Mouse (Mus musculus): Measurements from ENCODE around the gene Clec2l.
"Not testable (repeated sequence)": the region's sequence is repeated elsewhere in the genome, so short reads cannot be mapped to it uniquely, and the experiment has no call there.

Gene Clec2l

DNA sequence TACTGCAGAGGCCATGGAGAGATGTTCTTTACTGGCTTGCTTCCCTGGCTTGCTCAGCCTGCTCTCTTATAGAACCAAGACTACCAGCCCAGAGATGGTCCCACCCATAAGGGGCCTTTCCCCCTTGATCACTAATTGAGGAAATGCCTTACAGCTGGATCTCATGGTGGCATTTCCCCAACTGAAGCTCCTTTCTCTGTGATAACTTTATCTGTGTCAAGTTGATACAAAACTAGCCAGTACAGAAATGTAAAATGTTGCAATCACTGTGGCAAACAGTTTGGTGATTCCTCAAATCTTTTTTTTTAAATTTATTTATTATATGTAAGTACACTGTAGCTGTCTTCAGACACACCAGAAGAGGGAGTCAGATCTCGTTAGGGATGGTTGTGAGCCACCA lies 7.6 kb downstream of the Clec2l start:
- DNase-seq (ENCODE audit: low spot score in 2 of 2): not testable (repeated sequence)

DNA sequence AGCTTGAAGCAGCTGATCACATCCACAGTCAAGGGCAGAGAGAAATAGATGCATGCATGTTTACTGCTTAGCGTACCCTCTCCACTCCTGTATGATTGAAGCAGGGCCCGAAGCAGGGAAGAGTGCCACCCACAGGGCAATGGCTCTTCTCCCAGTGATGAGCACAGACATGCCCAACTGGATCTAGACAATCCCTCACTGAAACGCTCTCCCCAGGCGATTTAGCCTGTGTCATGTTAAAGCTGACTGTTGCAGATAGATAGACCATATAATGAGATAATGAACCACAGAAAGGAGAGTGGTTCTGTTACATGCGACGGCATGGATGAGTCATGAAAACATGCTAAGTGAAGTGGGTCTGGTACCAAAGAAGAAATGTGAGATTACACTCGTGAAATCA lies 8.4 kb downstream of the Clec2l start:
- no peak for DNase-seq (ENCODE audit: low spot score in 2 of 2)

DNA sequence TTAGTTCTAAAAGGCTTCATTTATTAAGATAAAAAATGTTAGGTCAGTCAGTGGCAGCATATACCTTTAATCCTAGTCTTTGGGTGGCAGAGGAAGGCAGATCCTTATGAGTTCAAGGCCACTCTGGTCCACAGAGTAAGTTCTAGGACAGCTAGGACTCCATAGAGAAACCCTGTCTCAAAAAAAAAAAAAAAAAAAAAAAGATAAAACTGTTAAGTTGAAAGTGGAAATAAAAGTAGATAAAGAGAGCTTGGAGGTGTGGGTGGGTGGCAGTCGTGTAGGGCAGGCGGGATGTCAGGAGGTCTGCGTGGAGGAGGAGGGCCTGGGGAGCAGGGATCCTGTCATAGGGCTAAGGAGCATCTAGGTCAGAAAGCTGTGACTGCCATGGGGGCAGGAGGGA lies 9.1 kb downstream of the Clec2l start:
- DNase-seq (ENCODE audit: low spot score in 2 of 2): no peak

DNA sequence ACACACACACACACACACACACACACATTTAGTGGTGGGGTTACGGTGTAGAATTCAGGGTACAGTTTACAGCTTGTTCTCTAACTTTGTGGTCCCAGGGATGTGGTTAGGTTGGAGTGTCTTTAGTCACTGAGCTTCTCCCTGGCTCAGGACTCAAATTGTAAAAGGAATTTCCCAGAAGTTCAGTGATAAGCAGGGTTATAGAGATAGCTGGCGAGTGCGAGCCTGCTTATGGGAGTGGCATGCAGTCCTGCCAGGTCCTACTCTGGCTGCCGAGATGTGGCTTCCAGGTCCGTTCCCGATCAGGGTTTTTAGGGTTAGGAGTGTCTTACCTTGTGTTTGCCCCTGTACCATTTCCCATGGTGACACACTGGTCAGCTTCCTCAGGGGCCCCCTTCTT lies 13.3 kb downstream of the Clec2l start:
- DNase-seq (ENCODE audit: low spot score in 2 of 2): no peak

DNA sequence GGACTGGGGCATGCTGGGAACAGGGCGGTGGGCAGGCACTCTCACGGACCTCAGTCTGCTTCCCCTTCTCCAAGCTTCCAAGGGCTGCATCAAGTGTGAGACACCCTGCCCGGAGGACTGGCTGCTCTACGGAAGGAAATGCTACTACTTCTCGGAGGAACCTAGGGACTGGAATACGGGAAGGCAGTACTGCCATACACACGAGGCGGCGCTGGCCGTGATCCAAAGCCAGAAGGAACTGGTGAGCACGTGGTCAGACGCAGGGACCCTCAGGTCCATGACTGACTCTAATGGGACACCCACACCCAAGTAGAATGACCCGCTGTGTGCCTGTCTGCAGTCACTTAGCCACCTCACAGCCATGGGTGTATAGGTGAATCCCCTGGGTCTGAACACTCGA lies 13.9 kb downstream of the Clec2l start:
- DNase-seq (ENCODE audit: low spot score in 2 of 2): no peak

DNA sequence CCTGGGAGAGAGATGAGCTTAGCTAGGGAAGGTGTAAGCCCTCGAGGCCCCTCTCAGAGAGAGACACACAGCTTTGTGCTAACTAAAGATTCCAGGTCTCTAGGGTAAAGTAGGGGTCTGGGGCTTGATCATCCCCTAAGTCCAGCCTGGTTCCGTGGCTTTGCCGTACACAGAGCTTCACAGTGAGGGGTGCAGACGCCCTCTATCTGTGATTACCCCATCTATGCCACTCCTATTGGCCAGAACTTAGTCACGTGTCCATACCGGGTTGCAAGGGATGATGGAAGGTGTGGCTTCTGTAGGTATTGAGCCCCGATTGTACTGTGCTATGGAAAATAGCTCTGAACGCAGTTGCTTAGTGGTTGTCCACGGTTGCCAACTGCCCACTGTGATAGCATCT lies 14.8 kb downstream of the Clec2l start:
- DNase-seq (ENCODE audit: low spot score in 2 of 2): no peak

DNA sequence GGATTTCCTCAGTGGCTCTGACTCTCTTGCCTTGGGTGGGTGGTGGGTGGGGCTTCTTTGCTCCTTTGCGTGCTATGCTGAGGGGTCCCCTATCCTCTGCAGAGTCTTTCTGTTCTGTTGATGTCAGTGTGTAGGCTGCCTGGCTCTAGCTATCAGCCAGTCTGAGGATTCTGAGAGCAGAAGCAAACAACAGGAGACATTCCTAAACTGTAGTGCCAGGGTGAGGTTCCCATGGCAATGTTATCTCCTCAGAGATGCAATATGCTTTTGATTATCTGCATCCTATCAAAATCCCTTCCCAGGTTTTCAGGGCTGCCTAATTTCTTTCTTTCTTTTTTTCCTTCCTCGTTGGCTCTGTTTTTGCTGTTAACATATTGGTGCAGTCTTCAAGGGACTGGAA lies 19.7 kb downstream of the Clec2l start:
- no peak for DNase-seq (ENCODE audit: low spot score in 2 of 2)

DNA sequence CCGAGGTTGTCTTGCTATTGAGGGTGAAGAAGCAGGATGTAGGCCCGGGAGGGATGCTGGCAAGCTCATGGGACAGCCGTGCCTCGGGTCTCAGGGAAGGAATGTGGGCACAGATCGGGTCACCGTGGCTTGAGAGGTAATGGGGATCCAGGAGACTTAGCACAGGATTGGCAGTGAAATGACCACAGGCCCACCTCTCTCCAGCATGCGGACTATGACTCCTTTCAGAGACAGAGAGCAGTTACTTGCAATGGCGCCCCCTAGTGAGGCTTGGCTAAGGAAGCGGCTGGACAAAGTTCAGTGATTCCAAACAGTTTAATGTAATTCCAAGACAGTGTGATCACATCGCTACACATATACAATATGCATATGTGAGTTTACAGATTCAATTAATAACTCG lies 24.3 kb downstream of the Clec2l start:
- DNase-seq (ENCODE audit: low spot score in 2 of 2): no peak

DNA sequence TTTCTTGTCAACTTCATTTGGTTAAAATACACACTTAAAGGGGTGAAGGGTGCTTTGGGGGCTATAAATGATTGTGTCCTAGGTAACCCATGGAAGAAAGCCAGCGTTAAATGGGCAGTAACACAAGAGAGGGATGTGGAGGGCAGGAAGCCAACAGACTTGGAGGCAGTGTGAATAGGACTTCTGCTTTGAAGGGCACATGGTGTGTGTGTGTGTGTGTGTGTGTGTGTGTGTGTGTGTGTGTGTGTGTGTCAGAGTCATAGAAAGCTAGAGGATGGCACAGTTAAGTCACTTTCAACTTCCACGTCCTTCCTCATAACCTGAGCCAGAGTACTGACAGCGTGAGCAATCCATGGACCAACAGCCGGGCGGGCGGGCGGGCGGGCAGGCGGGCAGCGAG lies 26.0 kb downstream of the Clec2l start:
- no peak for DNase-seq (ENCODE audit: low spot score in 2 of 2)

DNA sequence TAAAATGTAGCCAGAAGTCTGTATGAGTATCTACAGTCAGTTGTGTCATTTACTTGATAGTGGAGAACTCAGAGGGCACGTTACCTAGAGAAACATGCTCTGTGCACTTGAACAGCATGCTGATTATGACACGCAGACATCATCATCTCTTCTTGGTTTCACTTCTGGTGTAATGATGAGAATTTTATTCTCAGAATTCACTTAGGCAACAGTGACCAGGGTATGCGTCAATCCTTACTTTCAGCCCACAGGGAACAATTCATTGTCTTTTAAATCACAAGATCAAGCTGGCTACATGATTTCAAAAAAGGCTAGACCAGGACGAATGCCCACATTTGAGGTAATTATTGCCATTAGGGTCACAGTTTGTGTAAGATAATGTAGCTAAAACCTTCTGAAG lies 27.7 kb downstream of the Clec2l start:
- DNase-seq (ENCODE audit: low spot score in 2 of 2): no peak

DNA sequence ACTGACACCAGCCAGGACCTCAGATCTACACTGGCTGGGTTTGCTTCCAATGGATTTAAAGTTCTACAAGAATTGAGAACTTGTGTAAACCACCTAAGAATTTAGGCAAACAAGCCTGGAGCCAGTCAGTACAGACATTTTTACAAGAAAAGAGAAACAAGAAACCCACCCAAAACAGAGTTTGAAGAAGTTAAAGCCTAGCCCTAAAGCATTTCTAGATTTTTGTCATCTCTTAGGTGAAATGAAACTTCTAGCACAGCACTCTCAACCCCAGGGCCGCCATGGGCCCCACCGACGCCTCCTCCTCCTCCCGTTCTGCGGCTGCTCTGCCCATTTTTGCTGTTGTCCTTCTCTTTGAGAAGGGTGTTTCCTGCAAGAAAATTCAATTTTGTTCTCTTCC lies 28.2 kb downstream of the Clec2l start:
- no peak for DNase-seq (ENCODE audit: low spot score in 2 of 2)

DNA sequence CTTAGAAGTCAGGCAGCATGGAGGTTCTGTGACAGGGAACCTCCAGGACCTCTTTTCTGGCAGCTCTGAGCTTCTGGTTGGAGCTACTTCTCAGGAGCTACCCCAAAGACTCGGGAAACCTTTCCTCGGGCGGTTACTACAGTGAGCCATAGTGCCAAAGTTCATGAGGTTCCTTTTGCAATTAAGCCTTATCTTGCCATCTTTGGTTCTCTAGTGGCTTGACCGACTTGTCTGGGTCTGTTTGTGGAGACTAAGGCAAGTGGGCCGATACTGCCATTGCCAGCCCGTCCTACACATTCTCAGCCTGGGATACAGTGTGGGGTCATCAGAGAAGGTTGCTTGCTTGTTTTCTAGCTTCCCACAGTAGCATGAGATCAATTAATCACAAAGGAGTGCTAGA lies 29.7 kb downstream of the Clec2l start:
- no peak for DNase-seq (ENCODE audit: low spot score in 2 of 2)

DNA sequence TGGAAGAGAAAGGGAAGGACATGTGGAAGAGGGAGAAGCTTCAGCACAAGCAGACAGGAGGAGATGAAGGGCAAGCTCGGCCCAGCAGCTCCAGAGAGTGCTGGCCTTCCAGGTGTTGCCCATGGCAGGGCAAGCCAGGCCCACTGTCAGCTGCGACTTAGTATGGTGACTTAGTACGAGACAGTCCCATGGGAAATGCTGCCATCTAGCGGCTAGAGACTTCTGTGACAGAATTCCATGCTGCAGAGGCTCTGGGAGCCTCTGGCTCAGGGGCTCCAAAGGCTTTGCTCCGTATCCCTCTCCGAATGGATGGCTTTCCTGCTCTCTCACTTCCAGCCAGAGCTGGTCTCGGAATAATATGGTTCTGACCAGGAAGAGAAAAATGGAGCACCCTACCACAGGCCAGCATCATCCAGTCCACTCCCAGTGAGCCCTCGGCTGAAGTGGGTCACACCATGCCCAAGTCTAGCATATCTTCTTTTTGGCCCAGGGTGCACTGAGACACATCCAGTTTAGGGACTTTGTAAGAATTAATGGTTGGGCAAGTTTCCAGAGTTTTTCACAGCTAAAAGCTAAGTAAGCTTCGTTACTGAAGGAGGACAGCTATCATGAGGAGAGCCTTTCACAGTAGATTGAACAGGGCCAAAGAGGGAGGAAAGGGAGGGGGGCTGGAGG lies 32.6 kb downstream of the Clec2l start:
- DNase-seq (ENCODE audit: low spot score in 2 of 2): peak; percentile 57 to 81

DNA sequence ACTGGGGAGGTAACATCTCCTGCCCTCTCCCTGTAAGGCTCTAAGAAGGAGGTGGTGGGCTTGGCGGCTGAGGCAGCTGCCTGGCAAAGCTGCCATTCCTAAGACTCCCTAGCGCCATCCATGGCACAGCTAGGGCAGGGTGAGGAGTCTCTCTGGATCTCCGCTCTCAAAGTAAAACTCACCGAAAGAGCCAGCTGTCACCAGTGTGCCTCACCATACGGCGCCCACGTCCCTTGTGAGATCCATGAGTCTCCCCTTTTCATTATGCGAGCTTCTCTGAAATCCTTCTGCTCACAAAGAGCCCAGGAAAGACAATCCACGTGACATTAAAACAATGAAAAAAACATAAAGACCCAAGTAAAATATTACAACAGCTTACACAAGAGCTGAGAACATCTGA lies 33.7 kb downstream of the Clec2l start:
- DNase-seq (ENCODE audit: low spot score in 2 of 2): no peak

DNA sequence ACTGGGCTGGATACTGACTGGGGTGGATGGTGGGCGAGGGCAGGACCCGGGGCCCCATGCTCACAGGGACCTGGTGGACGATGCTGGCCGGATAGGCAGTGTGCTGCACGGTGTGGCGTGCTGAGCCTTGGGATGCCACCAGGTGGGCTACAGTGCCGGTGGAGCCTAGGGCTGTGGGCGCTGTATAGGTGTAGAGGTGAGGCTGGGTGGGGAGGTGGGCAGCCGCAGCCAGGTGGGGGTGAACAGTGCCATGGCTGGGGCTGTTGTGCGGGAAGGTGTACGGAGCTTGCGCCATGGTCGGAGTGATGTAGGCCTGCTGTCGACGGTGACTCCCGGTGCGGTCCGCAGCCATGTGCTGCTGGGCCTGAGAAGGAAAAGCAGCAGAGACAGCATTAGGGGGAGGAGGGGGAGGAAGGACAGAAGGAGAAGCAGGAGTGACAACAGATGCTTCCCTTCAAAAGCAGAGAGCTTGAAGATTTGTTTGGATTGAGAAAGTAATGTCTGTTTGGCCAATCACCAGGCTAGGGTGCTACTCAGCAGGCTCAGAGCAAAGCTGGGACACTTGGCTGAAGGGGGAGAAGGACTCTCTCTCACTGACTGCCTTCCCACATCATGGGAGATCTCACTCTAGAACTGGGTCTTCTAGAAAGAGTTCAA lies 35.5 kb downstream of the Clec2l start:
- DNase-seq (ENCODE audit: low spot score in 2 of 2): no peak

DNA sequence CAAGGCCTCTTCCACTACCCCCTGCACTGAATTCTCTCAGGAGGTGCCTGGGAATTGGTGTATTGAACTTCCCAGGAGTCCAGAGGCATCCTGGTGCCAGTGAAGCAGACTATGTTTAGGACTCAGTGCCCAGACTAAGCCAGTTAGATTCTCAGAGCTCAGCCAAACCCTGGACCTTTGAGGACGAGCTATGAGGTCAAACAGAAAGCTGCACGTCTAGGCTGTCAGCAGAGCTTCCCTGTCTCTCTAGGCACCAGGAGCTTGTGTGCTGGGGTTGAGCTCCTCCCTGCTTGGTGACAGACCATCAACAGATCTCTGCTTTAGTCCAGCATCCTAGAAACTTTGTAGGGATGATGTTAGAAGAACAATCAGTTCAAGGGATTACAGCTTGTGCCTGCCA lies 38.6 kb downstream of the Clec2l start:
- DNase-seq (ENCODE audit: low spot score in 2 of 2): no peak

DNA sequence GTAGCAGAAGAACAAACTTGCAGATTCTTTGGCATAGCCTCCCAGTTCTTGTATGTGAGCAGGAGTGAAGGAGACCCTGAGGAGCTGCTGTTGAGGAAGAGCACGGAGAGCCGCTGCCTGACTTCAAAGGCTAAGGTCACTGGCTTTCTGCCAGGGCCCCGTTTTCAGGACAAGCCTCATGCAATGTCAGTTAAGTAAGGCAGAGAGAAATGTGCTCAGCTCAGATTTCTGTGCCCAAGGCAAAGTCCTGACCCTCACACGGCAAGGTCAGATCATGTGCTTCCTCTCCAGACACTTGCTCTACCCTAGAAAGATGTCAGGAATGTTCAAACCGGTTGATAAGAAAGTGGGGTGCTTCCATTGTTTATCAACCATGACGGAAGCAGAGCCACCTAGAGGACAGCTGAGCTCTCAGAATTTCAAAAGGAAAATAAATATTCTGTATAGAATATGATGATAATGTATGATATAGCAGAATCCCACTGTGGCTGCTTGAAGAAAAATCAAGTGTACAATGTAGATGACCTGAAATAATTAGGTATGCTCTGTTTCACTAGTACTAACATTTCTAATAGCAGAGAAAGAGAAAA lies 40.0 kb downstream of the Clec2l start:
- no peak for DNase-seq (ENCODE audit: low spot score in 2 of 2)

DNA sequence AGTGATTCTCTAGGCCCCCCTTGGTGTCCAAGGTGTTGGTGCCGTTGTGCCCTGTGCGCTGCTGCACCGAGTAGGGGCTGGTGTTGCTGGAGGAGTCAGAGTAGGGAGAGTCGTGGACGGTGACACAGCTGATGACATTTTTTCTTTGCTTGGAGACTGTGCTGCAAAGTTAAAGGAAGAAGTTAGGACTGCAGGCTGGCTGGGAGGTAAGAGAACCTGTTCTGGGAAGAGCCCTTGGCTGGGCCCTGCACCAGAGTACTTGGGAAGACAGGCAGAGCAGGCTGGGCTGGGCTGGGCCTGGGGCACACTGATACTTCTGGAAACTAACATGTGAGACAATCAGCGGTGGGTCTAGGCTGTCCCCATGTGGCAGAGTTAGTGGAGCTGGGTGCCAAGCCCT lies 40.7 kb downstream of the Clec2l start:
- no peak for DNase-seq (ENCODE audit: low spot score in 2 of 2)

DNA sequence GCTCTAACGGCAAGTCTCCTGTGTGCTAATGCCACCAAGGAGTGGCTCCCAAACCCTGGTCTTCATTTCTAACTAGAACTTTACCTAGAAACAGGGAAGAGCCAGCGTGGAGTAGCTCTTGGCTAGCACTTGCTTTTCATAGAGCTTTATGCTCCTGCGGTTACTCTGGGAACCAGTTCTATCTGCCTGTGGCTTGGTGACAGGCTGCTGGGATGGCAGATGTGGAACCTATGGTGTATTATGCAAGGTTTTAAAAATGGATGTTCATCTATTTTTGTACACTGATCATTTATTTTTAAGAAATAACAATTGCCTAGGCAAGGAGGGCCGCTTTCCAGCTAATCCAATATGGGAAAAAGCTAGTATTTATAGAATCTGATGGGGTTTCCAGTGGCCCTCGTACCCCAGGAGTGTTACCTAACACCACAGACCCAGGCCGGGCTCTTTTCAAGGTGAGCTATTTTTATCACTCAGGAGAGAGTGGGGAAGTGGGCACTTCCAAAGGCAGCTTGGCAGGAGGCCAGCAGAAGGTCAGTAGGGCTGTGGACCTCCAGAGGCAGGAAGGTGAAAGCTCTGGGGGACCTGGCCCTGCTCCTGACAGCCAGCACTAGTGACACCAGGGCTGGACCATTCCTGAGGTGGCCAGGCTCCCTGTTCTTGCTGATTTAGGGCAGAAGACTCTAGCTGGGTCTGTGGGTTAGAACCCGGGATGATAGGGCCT lies 41.6 kb downstream of the Clec2l start:
- DNase-seq (ENCODE audit: low spot score in 2 of 2): no peak

DNA sequence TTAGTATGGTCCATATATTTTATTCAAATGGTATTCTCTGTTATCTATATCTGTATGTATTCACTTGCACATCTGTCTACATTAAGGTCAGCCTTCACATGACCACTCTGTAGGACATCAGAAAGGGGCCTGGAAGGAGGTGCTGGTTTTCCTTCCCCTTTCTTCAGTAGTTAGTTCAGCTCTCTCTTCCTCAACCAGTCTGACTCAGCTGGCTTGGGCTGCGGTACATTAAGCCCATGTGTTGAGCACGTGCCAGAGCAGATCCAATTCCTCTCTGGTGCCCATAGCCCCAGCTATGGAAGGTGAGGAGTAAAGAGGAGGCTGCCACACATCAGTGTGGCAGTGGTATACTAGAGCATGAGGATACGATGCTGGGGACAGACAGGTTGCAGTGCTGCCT lies 47.6 kb downstream of the Clec2l start:
- DNase-seq (ENCODE audit: low spot score in 2 of 2): no peak

DNA sequence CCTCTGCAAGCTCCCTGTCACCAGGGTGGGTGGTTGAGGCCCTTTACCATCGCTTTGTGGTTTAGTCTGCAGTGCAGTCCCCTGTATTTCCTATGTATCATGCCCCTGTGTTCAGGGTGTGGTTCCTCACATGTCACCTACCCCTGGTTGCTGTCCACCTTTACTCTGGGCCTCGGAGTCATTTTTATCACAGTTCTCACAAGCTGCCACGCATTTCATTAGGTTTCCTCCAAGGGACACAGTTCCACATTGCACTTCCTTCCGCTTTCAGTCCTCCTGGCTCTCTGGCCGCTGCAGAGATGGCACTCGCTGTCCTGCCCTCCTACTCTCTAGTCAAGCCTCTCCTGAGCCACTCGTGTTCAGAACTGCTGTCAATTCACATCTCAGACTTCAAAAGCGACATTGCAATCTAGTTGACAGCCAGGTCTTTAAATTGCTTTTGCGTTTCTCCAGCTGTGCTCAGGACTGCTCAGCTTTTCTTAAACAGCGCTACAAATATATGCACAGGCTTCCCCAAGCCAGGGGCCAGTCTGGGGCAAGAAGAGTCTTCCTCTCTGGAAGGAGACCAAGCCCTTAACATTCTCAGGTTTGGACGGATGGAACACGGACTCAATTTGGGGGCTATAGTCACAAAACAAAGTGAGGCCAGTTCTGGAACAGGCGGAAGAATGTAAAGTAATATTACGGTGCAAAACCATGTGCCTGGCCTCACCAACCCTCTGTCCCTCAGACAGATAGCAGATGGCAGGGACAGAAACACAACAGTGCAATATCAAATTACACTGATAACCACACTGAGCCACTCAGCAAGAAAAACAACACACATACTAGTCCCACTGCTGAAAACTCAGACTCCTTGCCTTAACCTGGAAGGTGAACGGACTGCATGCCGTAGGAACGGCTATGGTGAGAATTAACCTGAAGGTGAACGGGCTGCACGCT lies 51.4 kb downstream of the Clec2l start:
- DNase-seq (ENCODE audit: low spot score in 2 of 2): no peak

DNA sequence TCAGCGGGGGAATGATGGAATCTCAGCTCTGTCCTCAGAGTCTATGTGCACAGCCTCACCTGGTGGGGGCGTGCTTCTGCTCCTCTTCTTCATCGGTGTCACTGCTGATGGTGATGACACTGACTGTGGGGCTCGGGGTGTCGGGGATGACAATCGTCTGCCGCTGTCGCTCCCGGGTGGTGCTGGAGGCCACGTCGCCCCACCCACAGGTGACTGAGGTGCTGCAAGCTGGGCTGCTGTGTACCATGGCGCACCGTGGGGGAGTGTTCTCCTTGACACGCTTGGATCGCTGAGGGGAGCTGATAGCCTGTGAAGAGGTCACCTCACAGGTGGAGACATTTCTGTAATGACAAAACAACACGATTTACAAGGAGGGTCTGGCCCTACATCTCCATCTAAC lies 53.0 kb downstream of the Clec2l start:
- no peak for DNase-seq (ENCODE audit: low spot score in 2 of 2)

All from frontal cortex, postnatal 14 days (tissue).